14 mouse cellular contexts compared by ENCODE assay signal in genomic region chr14:8833516-8833915, GRCm38 (mm10).
"Had no signal": no experiment of that assay in that cellular context is flagged by ENCODE, and none has a peak within 500 bp of the region (broad histone marks: within the 10 kb centered on the region; RNA-seq: fewer than 3 reads in every experiment).

No protein-coding gene starts in this region.

- ATAC-seq: liver, postnatal 0 days; midbrain, embryonic 13.5 days; midbrain, embryonic 15.5 days had no signal

- H3K4me1 ChIP-seq: liver, embryonic 13.5 days; liver, embryonic 15.5 days; midbrain, embryonic 13.5 days; midbrain, embryonic 15.5 days; neural tube, embryonic 12.5 days; stomach, embryonic 15.5 days had no signal

- H3K9me3 ChIP-seq: liver, embryonic 13.5 days; liver, embryonic 15.5 days; midbrain, embryonic 13.5 days; midbrain, embryonic 15.5 days; neural tube, embryonic 12.5 days; stomach, embryonic 15.5 days had no signal

- H3K4me3 ChIP-seq: liver, embryonic 13.5 days; liver, embryonic 15.5 days; midbrain, embryonic 13.5 days; midbrain, embryonic 15.5 days; neural tube, embryonic 12.5 days; stomach, embryonic 15.5 days had no signal

- H3K27ac ChIP-seq: liver, embryonic 13.5 days; liver, embryonic 15.5 days; midbrain, embryonic 13.5 days; midbrain, embryonic 15.5 days; neural tube, embryonic 12.5 days; stomach, embryonic 15.5 days; stomach, postnatal 0 days had no signal

- H3K36me3 ChIP-seq: liver, embryonic 13.5 days; liver, embryonic 15.5 days; midbrain, embryonic 13.5 days; midbrain, embryonic 15.5 days; neural tube, embryonic 12.5 days; stomach, embryonic 15.5 days had no signal

- H3K9ac ChIP-seq: liver, embryonic 13.5 days; liver, embryonic 15.5 days; liver, postnatal 0 days; midbrain, embryonic 13.5 days; midbrain, embryonic 15.5 days; neural tube, embryonic 12.5 days; stomach, embryonic 15.5 days had no signal

- DNase-seq: liver, embryonic 13.5 days; liver, postnatal 0 days; right cerebral cortex, postnatal 14 days; thymus, adult 2 months; thymus, postnatal 25 days; thymus, postnatal 4 days had no signal

- H3K27me3 ChIP-seq: liver, embryonic 13.5 days; liver, embryonic 15.5 days; midbrain, embryonic 13.5 days; midbrain, embryonic 15.5 days; neural tube, embryonic 12.5 days; stomach, embryonic 15.5 days had no signal

- H3K4me2 ChIP-seq: liver, embryonic 11.5 days; liver, embryonic 13.5 days; liver, embryonic 15.5 days; midbrain, embryonic 11.5 days; midbrain, embryonic 13.5 days; midbrain, embryonic 15.5 days; neural tube, embryonic 12.5 days; stomach, embryonic 15.5 days had no signal
